Mouse (Mus musculus) intestine, embryonic 14.5 days (tissue): ENCODE data around the gene Ifna9. TPM values are rescaled to one million over a fixed set of nuclear protein-coding genes. Genes with fewer than 3 reads are reported as not detected.
"Not testable (repeated sequence)": the region's sequence is repeated elsewhere in the genome, so short reads cannot be mapped to it uniquely, and the experiment has no call there.

Source experiments
- ATAC-seq: fragments of 200-750 bp; cut with Nextera tagmentation; replicated peaks from 2 replicates; pipeline ENCODE4 v1.8.0; 2017; ENCODE audit warnings: low read depth, moderate number of reproducible peaks, moderate TSS enrichment, moderate library complexity; ENCODE audit not compliant: low FRiP score, low TSS enrichment
- DNase-seq: peaks from one replicate; pipeline ENCODE4 v3.0.0-alpha.2; 2018; ENCODE audit warnings: low spot score
- H3K27ac ChIP-seq: fragments of 300-500 bp; sonication (generic); 2 replicates; pipeline ENCODE4 v1.5.1; 2014; ENCODE audit warnings: low read depth, mild to moderate bottlenecking, control low read depth
- H3K27me3 ChIP-seq: fragments of 300-500 bp; sonication (generic); replicated peaks from 2 replicates; pipeline ENCODE4 v1.6.1; 2014; ENCODE audit warnings: low read length, control low read depth; ENCODE audit not compliant: control insufficient read depth, insufficient read depth
- H3K36me3 ChIP-seq: fragments of 300-500 bp; sonication (generic); 2 replicates; pipeline ENCODE4 v1.6.1; 2014; ENCODE audit warnings: low read length, control low read depth; ENCODE audit not compliant: control insufficient read depth, insufficient read depth
- H3K4me1 ChIP-seq: fragments of 300-500 bp; sonication (generic); replicated peaks from 2 replicates; pipeline ENCODE4 v1.6.1; 2014; ENCODE audit warnings: low read length, control low read depth, mixed read lengths; ENCODE audit not compliant: control insufficient read depth, insufficient read depth
- H3K4me2 ChIP-seq: fragments of 300-500 bp; sonication (generic); 2 replicates; pipeline ENCODE4 v1.6.1; 2014; ENCODE audit warnings: low read length
- H3K4me3 ChIP-seq: fragments of 300-500 bp; sonication (generic); 2 replicates; pipeline ENCODE4 v1.5.1; 2014; ENCODE audit warnings: low read depth, low read length, control low read depth, mixed read lengths
- H3K9ac ChIP-seq: fragments of 300-500 bp; sonication (generic); 2 replicates; pipeline ENCODE4 v1.6.1; 2014; ENCODE audit warnings: mild to moderate bottlenecking, low read length
- H3K9me3 ChIP-seq: fragments of 300-500 bp; sonication (generic); 2 replicates; pipeline ENCODE4 v1.6.1; 2016; ENCODE audit warnings: low read length, control low read depth; ENCODE audit not compliant: control insufficient read depth
- WGBS: fragments of 180-500 bp; shearing (Covaris S2); extraction: QIAGEN DNeasy Blood & Tissue Kit; methylation state at CpG from one replicate; pipeline ENCODE4 v1.1.7; 2014; 5-methylcytosine and 5-hydroxymethylcytosine counted together
- polyA plus RNA-seq: library from polyadenylated mRNA; unstranded; fragments of >200 nt; fragmentation: Nextera tagmentation; extraction: Ambion mirVana; gene quantifications from 2 replicates; pipeline ENCODE4 v1.2.1, GENCODE M21; 2014

Gene Ifna9
- not detected in 2 replicates for polyA plus RNA-seq

DNA sequence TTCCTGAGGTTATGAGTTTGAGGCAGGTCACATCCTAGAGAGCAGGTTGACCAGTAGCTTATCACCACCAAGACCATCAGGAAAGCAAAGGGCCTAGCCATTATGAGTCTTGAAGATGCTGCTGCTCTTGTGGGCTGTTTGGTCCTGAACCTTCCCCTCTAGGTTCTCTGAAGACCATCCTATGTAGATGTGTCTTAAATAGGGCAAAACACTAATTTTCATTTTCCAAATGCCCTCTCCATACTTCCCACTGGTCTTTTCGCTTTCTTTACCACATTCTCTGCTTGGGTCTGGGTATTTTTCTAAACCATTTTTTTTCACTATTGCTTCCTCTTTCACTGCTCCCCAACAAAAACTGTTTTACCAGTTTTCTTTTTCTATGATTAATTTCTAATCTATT is at the start of gene Ifna9:
Gene Ifna9, minus strand, starts transcription at position 101 of the 400 bp plus-strand sequence.
- H3K36me3 ChIP-seq, result no peaks in the 10 kb centered on the region
- H3K4me2 ChIP-seq, result no peak within 1 kb of the TSS
- DNase-seq (no peak), ATAC-seq (no peak)
- no peak within 1 kb of the TSS for H3K27ac ChIP-seq
- 97% methylated on average over 1 of the region's 1 CpGs for WGBS
- no peaks in the 10 kb centered on the region for H3K27me3 ChIP-seq
- no peaks in the 10 kb centered on the region for H3K4me1 ChIP-seq
- H3K4me3 ChIP-seq, result no peak within 1 kb of the TSS
- H3K9me3 ChIP-seq, result no peaks in the 10 kb centered on the region
- no peak within 1 kb of the TSS for H3K9ac ChIP-seq

DNA sequence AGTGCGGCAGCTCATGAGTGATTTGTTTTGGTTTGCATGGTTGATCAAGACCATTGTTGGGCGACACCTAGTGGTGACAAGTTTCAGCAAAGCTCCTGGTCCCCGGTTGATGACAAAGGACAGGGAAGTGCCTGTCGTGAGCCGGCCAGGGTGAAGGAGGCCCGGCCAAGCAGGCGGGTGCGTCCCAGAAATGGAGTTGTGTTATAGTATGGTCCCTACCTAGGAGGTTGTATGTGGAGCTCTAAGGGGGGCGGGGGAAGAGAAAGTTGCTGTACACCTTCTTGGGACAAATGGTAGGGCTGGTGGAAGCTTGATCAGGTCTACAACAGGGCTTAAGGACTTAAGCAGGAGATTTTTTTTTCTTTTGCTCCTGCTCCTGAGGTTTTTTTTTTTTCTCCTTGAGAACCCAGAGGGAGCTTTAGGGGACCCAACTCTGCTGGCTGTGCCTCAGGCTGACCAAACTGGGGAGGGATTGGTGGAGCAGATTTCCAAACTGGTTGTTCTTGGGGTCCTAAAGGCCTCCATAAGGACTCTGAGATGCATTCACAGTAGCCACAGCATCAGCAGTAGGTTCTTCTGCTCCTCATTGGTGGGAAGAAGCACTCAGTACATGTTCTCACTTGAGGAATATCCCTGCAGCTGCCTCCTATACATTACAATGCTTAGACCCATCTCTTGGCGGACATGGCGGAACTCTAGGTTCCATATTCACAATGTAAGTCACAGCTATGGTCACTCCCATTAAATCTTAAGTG is 49.1 kb upstream of the Ifna9 start:
- no peak overlapping the region for H3K27ac ChIP-seq
- H3K4me2 ChIP-seq, result peak overlapping the region; percentile 32
- no peaks in the 10 kb centered on the region for H3K4me1 ChIP-seq
- H3K4me3 ChIP-seq, result peak overlapping the region; percentile 18
- ATAC-seq (peak; percentile 92), DNase-seq (peak; percentile 98)
- 22% methylated on average over 11 of the region's 11 CpGs for WGBS
- H3K9me3 ChIP-seq, result no peaks in the 10 kb centered on the region
- no peaks in the 10 kb centered on the region for H3K36me3 ChIP-seq
- no peak overlapping the region for H3K9ac ChIP-seq
- no peaks in the 10 kb centered on the region for H3K27me3 ChIP-seq

DNA sequence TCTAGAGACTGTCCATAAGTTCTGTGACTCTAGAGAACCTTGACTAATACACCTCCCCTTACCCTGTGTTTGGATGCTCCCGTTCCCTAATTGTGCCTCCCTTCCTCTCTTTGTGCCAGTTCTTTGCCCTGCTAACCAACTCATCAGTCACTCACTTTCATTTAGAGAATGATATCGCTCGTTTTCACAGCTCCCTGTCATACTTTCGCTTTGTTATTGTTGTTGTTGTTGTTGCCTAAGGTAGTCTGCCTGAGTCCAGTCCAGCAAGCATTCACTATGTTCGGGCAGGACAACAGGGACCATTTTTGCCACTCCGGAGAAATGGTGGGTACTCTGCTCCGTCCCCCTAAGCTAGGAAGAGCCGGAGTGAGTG is 48.5 kb upstream of the Ifna9 start:
- peak overlapping the region; percentile 18 for H3K4me3 ChIP-seq
- no peaks in the 10 kb centered on the region for H3K4me1 ChIP-seq
- 73% methylated on average over 8 of the region's 8 CpGs for WGBS
- no peaks in the 10 kb centered on the region for H3K9me3 ChIP-seq
- H3K27me3 ChIP-seq, result no peaks in the 10 kb centered on the region
- H3K27ac ChIP-seq, result no peak overlapping the region
- ATAC-seq (no peak), DNase-seq (no peak)
- H3K36me3 ChIP-seq, result no peaks in the 10 kb centered on the region
- H3K9ac ChIP-seq, result no peak overlapping the region
- H3K4me2 ChIP-seq, result peak overlapping the region; percentile 32

DNA sequence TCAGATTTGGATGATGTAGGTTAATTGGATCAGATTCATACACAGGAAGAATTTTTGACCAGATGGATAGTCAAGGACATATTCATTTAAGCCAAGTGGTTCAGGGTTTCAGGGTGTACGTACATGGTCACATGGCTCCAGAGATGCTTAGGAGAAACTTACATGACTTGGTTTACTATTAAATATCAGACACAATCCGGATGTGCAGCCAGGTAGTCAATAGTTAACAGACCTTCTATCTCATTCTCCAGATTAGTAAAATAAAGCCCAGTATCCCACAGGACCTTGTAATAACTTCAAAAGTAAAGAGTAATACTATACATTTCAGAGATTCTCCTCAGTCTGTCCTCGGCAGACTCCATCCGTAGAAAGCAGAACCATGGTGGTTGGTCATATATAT is 42.1 kb upstream of the Ifna9 start, which contains the start of gene C87499:
Gene C87499, minus strand, starts transcription at position 101 of the 400 bp plus-strand sequence.
- no peak within 1 kb of the TSS for H3K27ac ChIP-seq
- no peak within 1 kb of the TSS for H3K9ac ChIP-seq
- no peak within 1 kb of the TSS for H3K4me2 ChIP-seq
- H3K27me3 ChIP-seq, result no peaks in the 10 kb centered on the region
- no peaks in the 10 kb centered on the region for H3K9me3 ChIP-seq
- ATAC-seq, result no peak
- no peaks in the 10 kb centered on the region for H3K36me3 ChIP-seq
- no peak within 1 kb of the TSS for H3K4me3 ChIP-seq
- DNase-seq, result no peak
- 94% methylated on average over 4 of the region's 4 CpGs for WGBS
- no peaks in the 10 kb centered on the region for H3K4me1 ChIP-seq

DNA sequence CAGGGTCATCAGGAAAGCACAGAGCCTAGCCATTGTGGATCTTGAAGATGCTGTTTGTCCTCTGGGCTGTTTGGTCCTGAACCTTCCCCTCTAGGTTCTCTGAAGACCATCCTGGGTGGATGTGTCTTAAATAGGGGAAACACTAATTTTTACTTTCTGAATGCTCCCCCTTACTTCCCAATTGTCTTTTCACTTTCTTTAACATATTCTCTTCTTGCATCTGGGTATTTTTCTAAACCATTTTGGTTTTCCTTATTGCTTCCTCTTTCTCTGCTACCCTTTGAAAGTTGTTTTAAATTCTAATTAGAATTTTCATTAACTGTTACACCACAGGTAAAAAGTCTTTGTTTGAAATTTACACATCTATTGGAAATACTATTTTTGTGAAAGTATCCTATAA is 11.1 kb upstream of the Ifna9 start, which contains the start of gene Ifna12:
Gene Ifna12, minus strand, starts transcription at position 101 of the 400 bp plus-strand sequence.
- no peak within 1 kb of the TSS for H3K4me2 ChIP-seq
- H3K36me3 ChIP-seq, result no peaks in the 10 kb centered on the region
- no peak within 1 kb of the TSS for H3K9ac ChIP-seq
- no peaks in the 10 kb centered on the region for H3K9me3 ChIP-seq
- H3K4me1 ChIP-seq, result no peaks in the 10 kb centered on the region
- DNase-seq (no peak), ATAC-seq (no peak)
- H3K27me3 ChIP-seq, result no peaks in the 10 kb centered on the region
- H3K4me3 ChIP-seq, result no peak within 1 kb of the TSS
- H3K27ac ChIP-seq, result no peak within 1 kb of the TSS

DNA sequence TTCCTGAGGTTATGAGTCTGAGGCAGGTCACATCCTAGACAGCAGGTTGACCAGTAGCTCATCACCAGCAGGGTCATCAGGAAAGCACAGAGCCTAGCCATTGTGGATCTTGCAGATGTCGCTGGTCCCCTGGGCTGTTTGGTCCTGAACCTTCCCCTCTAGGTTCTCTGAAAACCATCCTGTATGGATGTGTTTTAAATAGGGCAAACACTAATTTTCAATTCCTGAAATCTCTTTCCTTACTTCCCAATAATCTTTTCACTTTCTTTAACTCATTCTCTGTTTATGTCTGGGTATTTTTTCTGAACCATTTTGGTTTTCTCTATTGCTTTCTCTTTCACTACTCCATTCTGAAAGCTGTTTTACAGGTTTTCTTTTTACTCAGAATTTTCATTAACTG is 20.5 kb downstream of the Ifna9 start, which contains the start of gene Ifna14:
Gene Ifna14, minus strand, starts transcription at position 101 of the 400 bp plus-strand sequence.
- Histone ChIP-seq H3K9ac (no peak within 1 kb of the TSS), H3K4me3 (no peak within 1 kb of the TSS), H3K27ac (no peak within 1 kb of the TSS), H3K36me3 (no peaks in the 10 kb centered on the region), H3K9me3 (no peaks in the 10 kb centered on the region), H3K27me3 (no peaks in the 10 kb centered on the region), H3K4me1 (no peaks in the 10 kb centered on the region), H3K4me2 (no peak within 1 kb of the TSS)
- ATAC-seq, result no peak
- DNase-seq, result no peak
- 88% methylated on average over 1 of the region's 1 CpGs for WGBS

DNA sequence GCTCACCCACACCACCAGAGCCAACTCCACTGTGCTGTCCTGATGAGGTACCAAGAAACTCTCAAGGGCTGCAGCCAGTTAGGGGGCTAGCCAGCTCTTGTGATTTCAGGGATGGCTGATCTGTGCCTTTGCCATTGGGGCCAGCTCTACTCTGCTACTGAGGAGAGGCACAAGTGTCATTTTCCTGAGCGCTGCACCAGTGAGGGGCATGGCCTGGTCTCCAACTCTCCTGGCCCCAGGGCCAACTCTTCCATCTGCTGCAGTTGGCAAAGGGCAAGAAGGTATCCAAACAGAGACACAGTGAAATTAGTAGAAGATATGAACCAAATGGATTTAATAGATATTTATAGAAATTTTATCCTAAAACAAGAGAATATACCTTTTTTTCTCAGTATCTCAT is 30.4 kb downstream of the Ifna9 start:
- WGBS, result 97% methylated on average over 1 of the region's 1 CpGs
- Histone ChIP-seq H3K27ac (no peak overlapping the region), H3K4me3 (no peak overlapping the region), H3K27me3 (no peaks in the 10 kb centered on the region), H3K36me3 (no peaks in the 10 kb centered on the region), H3K4me2 (no peak overlapping the region), H3K9me3 (no peaks in the 10 kb centered on the region), H3K9ac (no peak overlapping the region), H3K4me1 (no peaks in the 10 kb centered on the region)
- DNase-seq (no peak), ATAC-seq (no peak)

DNA sequence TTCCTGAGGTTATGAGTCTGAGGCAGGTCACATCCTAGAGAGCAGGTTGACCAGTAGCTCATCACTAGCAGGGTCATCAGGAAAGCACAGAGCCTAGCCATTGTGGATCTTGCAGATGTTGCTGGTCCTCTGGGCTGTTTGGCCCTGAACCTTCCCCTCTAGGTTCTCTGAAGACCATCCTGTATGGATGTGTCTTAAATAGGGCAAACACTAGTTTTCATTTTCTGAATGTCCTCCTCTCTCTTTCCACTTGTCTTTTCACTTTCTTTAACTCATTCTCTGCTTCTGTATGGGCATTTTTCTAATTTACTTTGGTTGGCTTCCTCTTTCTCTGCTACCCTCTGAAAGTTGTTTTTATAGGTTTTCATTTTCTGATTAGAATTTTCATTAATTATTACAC is 34.0 kb downstream of the Ifna9 start, which contains the start of gene Ifna15:
Gene Ifna15, minus strand, starts transcription at position 101 of the 400 bp plus-strand sequence.
- not testable (repeated sequence) for H3K36me3 ChIP-seq, H3K4me2 ChIP-seq, H3K4me3 ChIP-seq, H3K4me1 ChIP-seq, H3K27ac ChIP-seq, H3K27me3 ChIP-seq, H3K9ac ChIP-seq, DNase-seq, H3K9me3 ChIP-seq, ATAC-seq
